Mouse (Mus musculus) kidney, postnatal 25 days (tissue): Measurements from ENCODE around the gene Olfr466.

Source experiments
- DNase-seq, 2 experiments: peaks; one replicate each; pipeline ENCODE4 v3.0.0; 2021; ENCODE audit warnings: mixed read lengths in 2 of 2

The Olfr466 gene

GRCm38 (mm10) chr13:65149940-65150339 is at the start of gene Olfr466:
TSS of gene Olfr466 (plus strand) at chr13:65150240.
- no peak for DNase-seq

GRCm38 (mm10) chr13:65100678-65101077 is 49.4 kb upstream of the Olfr466 start:
- DNase-seq: peak in 1 of 2 experiments; percentile 23

- DNase-seq: no peak
Observed at GRCm38 (mm10) chr13:65101232-65101631, 48.8 kb upstream of the Olfr466 start.

- DNase-seq: peak; percentile 37 to 48
Observed at GRCm38 (mm10) chr13:65111961-65112360, 38.1 kb upstream of the Olfr466 start.

- peak; percentile 89 to 93 for DNase-seq
Observed at GRCm38 (mm10) chr13:65112459-65113110, 37.5 kb upstream of the Olfr466 start, which contains the start of gene Mfsd14b. TSS of gene Mfsd14b (minus strand) at chr13:65112975.

GRCm38 (mm10) chr13:65113239-65113638 is 36.8 kb upstream of the Olfr466 start:
- no peak for DNase-seq

- no peak for DNase-seq
Observed at GRCm38 (mm10) chr13:65120984-65121383, 29.1 kb upstream of the Olfr466 start.

- DNase-seq: no peak
Observed at GRCm38 (mm10) chr13:65122111-65122510, 27.9 kb upstream of the Olfr466 start.

GRCm38 (mm10) chr13:65127063-65127847 is 22.8 kb upstream of the Olfr466 start:
- peak in 1 of 2 experiments; percentile 4 for DNase-seq

- DNase-seq: no peak
Observed at GRCm38 (mm10) chr13:65137789-65138188, 12.3 kb upstream of the Olfr466 start, which contains the start of gene Olfr465-ps1. TSS of gene Olfr465-ps1 (plus strand) at chr13:65138089.

GRCm38 (mm10) chr13:65174102-65174501 is 24.1 kb downstream of the Olfr466 start:
- no peak for DNase-seq

- DNase-seq: peak; percentile 35 to 45
Observed at GRCm38 (mm10) chr13:65175734-65176471, 25.9 kb downstream of the Olfr466 start.

GRCm38 (mm10) chr13:65176472-65177091 is 26.5 kb downstream of the Olfr466 start:
- no peak for DNase-seq

GRCm38 (mm10) chr13:65200667-65201066 is 50.6 kb downstream of the Olfr466 start:
- DNase-seq: no peak
